Mouse (Mus musculus) c-Kit-positive CD71-negative TER-119-negative erythroid progenitor cells, embryonic 14.5 days (primary cell): Measurements from ENCODE around the gene Aacs.
A peak's percentile ranks its signal among the peaks of the same experiment; 100 is the strongest.
"Not testable (repeated sequence)": the region's sequence is repeated elsewhere in the genome, so short reads cannot be mapped to it uniquely, and the experiment has no call there.

ENCODE experiments used
- DNase-seq: peaks from one replicate; pipeline ENCODE4 v3.0.0-alpha.2; 2013; ENCODE audit warnings: low read depth

The Aacs gene

GRCm38 (mm10) chr5:125475601-125476285, at the start of gene Aacs:
Aacs (plus strand) TSS chr5:125475814.
- peak; percentile 93 for DNase-seq

GRCm38 (mm10) chr5:125426343-125426742, 49.3 kb upstream of the Aacs start:
- no peak for DNase-seq

GRCm38 (mm10) chr5:125432324-125432723, 43.3 kb upstream of the Aacs start:
- DNase-seq, result not testable (repeated sequence)

DNA sequence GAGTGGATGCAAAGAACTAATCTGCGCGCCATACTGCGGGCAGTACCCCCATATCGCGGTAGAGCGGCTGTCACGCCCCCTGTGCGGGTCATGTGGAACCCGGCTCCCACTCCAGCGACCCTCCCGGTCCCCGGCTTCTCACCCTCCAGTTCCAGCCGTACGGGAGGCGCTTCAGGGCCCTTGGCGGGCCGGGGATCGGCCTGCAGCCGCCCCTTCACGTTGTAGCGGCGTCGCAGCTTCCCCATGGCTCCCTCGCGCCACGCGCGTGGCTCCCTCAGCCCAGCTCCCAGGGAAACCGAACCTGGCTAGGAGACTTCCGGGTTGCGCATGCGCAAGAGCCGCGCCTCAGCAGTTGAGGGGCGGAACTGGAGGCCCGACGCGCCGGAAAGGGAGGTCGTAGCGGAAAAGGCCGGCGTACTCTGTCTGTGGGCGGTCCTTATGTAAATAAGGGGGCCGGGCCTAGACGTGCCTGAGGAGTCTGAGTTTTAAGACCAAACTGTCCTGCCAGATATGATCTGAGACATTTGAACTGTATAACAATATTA, 41.7 kb upstream of the Aacs start, which contains the start of gene Dhx37:
Dhx37 (minus strand) TSS at position 329 of the 545 bp plus-strand sequence.
- DNase-seq, result peak; percentile 96

GRCm38 (mm10) chr5:125434347-125434746, 41.3 kb upstream of the Aacs start:
- DNase-seq, result not testable (repeated sequence)

GRCm38 (mm10) chr5:125440583-125441233, 34.9 kb upstream of the Aacs start:
- DNase-seq, result no peak

DNA sequence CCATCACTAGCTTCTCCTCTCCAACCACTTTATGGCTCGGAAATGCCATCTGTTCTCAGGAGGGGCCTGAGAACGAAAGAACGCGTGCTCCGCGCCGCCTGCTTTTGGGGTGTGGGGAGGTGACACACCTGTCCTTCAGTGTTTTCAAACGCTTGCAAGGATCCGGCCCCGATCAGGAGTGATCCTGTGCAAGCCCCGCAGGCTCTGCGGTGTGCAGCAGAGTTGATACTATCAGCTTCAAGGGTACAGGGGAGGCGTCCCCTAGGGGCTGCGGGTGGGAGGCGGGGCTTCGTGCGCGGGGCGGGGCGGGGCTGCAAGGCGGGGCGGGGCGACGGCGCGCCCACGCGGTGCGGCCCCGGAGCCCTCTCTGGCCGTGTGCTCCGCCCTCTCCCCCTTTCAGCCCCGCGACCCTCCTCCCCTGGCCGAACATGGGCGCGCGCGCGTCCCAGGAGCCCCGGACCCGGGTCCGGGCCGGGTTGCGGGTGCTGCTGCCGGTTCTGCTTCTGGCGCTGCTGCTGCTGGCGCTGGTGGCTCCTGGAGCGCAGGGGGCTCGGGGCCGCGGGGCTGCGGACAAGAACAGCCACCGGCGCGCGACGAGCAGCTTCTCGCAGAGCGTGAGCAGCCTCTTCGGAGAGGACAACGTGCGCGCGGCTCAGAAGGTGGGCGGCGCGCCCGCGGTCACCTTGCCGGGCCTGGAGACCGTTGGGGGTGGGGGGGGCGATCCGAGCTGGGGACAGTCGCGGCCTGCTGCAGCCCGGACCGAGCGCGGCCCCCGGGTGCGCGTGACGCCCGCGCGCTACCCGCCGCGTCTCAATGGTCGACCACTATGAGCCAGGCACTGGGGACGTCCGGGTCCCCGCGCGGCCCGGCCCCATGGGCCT, 34.1 kb upstream of the Aacs start, which contains the start of gene Bri3bp:
Bri3bp (plus strand) TSS at position 335 of the 881 bp plus-strand sequence.
- DNase-seq, result no peak

- no peak for DNase-seq
Observed at GRCm38 (mm10) chr5:125442136-125442995, 33.2 kb upstream of the Aacs start.

DNA sequence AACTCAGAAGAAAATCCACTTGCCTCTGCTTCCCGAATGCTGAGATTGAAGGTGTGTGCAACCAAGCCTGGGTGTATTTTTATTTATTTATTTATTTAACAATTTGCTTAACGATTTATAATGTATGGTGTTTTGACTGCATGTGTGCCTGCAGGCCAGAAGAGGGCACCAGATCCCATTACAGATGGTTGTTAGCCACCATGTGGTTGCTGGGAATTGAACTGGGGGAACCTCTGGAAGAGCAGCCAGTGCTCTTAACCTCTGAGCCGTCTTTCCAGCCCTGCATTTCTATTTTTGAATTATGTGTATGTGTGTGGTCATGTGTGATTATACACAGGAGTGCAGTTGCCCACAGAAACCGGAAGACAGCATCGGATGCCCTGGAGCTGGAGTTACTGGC, 32.3 kb upstream of the Aacs start:
- no peak for DNase-seq

- DNase-seq, result no peak
Observed at GRCm38 (mm10) chr5:125443915-125444314, 31.7 kb upstream of the Aacs start.

DNA sequence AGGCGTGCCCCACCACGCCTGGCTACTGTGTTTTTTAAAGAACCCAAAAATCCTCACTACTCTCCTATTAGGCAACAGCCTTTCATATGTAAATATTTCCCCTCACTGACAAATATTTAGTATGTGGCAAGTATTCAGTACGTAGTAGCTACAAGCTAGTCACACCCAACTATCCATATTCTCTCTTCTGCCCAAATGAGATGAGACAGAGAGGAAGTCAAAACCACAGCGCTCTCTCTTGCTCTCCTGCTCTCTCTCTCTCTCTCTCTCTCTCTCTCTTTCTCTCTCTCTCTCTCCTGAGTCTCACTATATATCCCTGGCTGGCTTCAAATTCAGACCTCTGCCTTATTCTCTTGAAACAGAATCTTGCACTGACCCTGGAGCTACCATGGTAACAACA, 31.1 kb upstream of the Aacs start:
- DNase-seq, result no peak

DNA sequence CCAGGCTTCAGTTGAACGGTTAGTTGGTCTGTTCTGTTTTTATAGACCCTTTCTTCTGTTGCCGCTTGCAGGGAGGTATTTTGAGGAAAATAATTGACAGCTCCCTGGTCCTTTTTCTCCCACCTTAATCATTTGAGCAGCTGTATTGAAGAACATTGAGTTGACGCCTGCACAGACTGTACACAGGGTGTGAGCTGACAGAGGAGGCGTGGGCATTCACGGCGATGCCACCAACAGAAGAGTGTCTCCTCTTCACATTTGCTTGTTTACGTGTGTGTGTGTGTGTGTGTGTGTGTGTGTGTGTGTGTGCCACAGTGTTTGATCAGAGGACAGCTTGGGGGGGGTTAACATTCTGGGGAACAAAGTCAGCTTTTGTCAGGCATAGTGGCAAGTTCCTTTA, 29.3 kb upstream of the Aacs start:
- no peak for DNase-seq

DNA sequence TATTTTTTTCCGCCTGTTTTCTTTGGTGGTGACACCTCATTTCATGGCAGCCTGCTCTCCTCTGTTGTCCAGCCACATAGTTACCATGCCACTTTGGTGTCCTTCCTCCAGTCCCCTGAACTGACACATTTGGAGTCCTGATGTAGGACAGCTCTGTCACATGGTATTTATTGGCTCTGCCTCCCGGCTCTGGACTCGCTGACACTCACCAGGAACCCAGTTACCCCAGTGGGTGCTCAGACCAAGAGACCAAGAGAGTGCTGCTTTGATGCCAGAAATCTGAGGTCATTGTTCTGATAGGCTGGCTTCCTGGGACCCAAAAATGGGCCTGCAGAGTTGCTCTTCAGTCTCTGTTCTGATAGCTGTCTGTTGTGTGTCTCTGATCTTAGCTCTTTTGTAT, 27.6 kb upstream of the Aacs start:
- no peak for DNase-seq

DNA sequence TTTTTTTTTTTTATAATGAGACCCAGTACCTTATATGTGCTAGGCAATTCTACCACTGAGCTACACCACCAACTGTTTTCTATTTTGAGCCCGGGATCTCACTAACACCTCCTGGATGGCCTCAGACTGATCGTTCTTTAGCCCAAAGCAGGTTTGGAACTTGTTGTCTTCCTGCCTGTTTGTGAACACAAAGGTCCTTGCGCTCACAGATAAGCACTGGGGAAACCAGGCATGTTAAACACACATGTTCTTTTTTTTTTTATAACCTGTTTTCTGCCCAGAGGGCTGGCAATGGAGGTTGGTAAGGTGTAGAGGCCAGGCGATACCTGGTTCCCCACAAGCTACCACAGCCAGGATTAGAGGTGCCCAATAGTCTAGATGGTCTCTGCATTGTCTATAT, 27.0 kb upstream of the Aacs start:
- no peak for DNase-seq

DNA sequence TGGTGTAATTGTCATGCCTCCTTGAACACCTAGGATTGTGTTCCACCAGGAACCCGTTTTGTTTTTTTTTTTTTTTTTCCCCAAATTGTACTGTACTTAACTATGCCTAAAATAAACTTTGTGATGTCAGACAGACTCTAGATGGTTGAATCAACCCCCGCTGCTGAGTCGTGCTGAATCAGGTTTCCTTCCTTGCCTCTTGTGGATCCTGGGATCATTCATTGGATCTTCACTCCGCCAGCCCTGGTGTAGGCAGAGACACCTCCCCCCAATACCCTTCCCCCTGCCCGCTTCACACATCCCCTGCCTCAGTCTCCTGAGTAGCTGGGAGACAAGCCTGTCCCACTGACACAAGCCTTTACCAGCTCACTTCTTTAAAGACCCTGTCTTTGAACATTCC, 26.3 kb upstream of the Aacs start:
- no peak for DNase-seq

- DNase-seq, result no peak
Observed at GRCm38 (mm10) chr5:125452573-125452972, 23.0 kb upstream of the Aacs start.

DNA sequence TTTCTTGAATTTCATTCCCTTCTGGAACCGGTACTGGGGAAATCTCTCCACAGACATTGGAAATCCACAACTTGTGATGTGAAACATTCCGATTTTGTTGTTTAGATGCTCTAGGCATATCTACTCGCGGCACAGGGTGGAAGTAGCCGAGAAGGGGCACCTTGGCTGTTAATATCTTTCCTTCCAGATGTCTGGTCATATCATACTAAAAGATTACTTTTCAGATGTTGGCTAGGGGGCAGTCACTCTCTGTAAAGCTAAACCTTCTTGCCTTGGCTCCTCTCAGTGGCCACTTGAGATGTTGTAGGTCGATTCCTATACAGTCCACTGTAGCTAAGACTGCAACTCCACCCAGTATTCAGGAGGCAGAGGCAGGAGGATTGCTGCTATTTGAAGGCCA, 19.5 kb upstream of the Aacs start:
- DNase-seq, result no peak

DNA sequence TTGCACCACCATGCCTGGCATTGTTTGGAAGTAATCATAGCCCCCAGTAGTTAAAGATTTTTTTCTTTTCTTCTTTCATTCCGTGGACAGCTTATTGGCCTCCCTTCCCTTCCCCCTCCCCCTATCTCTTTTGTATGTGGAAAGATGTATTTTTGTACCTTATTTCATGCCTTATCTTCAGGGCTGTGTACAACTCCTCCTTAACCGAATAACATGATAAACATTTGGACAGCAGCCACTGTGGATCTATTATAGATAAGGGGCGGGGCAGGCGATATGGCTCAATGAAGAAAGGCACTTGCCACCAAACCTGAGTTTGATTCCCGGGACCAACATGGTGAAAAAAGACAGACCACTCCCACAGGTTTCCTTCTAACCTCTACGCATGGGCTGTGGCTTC, 18.1 kb upstream of the Aacs start:
- no peak for DNase-seq

- no peak for DNase-seq
Observed at GRCm38 (mm10) chr5:125460574-125460973, 15.0 kb upstream of the Aacs start.

DNA sequence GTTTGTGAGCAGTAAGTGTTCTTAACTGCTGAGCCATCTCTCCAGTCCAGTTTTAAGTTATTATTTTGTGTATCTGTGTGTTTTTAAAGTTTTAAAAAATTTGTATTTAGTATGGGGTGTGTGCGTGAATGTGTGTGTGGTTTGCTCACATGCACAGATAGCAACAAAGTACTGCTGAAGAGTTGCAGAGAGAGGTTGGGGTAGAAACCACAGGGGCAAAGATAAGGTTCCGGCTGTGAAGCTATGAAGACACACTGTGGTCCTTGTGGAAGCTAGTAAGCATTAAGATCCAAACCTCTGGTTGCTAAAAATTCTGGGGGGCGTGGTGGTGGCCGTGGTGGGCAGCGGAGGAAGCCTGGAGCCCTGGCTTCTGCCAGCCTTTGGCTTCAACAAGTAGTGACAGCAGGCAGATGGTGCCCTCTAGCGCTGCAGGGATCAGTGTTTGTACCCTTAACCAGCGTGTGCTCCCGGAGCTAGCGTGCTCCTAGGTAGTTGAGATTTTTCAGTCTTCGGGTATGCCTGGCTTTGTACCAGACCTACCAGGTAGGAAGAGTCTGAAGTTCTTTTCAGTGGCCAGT, 13.7 kb upstream of the Aacs start:
- no peak for DNase-seq

DNA sequence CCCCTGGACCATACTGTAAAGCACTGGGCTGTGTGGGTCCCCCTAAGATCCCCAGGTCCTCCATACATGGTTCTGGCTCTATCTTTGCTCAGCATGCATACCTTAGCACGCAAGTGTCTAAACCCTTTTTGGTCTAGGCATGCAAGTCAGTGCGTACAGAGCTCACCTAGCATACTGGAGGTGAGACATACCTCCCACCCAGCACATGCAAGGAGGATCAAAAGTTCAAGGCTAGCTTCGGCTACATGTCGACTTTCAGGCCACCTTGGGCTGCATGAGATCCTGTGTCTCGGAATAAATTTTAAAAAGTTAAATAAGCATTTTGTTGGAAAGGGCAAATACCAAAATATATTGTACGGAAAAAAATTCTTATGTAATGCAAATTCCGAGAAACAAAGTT, 10.4 kb upstream of the Aacs start:
- no peak for DNase-seq
